Mouse (Mus musculus): ENCODE measurements around the gene Pxmp4. TPM values are rescaled to one million over a fixed set of nuclear protein-coding genes. Genes with fewer than 3 reads are reported as not detected.

Gene Pxmp4
- polyA plus RNA-seq, 1 experiment from 2014 or later = 18.5 TPM

DNA sequence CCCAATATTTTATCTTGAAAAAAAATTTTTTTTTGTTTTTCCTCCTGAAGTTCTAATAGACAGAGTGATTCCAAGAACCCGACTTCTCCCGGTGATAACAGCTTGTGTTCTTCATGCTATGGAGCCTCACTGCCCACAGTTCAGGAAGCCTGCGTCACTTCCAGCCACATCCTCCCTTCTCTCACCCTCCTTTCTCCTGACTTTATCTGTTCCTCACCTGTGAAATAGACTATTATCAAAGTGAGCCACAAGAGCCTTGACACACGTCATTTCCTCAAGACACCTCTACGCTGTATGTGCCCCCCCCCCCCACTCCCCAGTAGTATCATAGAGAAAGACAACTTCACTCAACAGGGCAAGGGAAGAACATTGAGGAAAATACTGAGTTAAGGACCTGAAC, 12.2 kb upstream of the Pxmp4 start:
- Histone ChIP-seq H3K4me2 (replicated peaks) (no peak overlapping the region), H3K4me1 (replicated peaks; ENCODE audit: control insufficient read depth, insufficient read depth, low read length) (peaks cover 15% of the 10 kb centered on the region), H3K27ac (no peak overlapping the region), H3K4me3 (replicated peaks; ENCODE audit: low read length) (no peak overlapping the region), H3K27me3 (ENCODE audit: control insufficient read depth, insufficient read depth, low read length) (no peaks in the 10 kb centered on the region), H3K9me3 (ENCODE audit: control insufficient read depth, low read length) (no peaks in the 10 kb centered on the region), H3K36me3 (replicated peaks; ENCODE audit: control insufficient read depth, insufficient read depth) (peaks cover 9% of the 10 kb centered on the region; the same call in 1 of the 2 replicates), H3K9ac (no peak overlapping the region)
- DNase-seq (ENCODE audit: low spot score) (no peak), ATAC-seq (ENCODE audit: low FRiP score) (no peak)
- 93% methylated on average over 5 of the region's 5 CpGs for WGBS

DNA sequence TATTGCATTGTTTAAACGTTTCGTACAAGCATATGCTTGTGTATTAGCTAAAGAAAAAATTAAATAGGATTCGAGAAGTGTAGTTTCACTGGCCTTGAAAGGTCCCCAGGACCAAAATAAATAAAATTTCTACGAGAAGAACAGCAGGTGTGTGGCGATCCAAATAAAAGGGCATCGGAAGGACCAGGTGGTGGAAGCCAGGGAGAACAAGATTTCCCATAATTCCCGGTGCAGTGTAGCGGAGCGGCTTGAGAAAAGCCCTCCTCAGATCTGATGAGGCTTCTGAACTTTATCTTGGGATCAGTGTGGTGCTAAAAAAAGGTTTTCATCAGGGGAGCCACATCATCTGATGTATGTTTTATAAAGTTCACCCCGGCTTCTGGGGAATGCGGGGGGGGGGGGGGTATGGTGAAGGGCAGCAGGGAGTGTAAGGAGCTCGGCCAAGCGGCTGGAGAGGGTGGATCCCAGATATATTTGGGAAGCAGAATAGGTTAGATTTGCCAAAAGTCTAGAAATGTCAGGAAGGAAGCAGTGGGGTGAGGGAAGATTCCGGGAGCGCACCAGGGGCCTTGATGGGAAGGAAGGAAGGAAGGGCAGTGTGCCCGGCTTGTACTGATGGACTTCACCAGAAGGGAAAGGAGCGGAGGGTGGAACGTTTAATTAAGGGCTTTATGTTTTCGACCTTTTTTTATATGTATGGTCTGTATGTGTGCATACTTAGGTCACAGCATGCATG, 11.5 kb upstream of the Pxmp4 start:
- Histone ChIP-seq H3K4me1 (replicated peaks; ENCODE audit: control insufficient read depth, insufficient read depth, low read length) (peaks cover 15% of the 10 kb centered on the region), H3K4me3 (replicated peaks; ENCODE audit: low read length) (no peak overlapping the region), H3K4me2 (replicated peaks) (peak overlapping the region; percentile 91), H3K27me3 (ENCODE audit: control insufficient read depth, insufficient read depth, low read length) (no peaks in the 10 kb centered on the region), H3K9me3 (ENCODE audit: control insufficient read depth, low read length) (no peaks in the 10 kb centered on the region), H3K9ac (peak overlapping the region; percentile 91; the same call in 1 of the 2 replicates), H3K27ac (peak overlapping the region; percentile 99; the same call in 1 of the 2 replicates), H3K36me3 (replicated peaks; ENCODE audit: control insufficient read depth, insufficient read depth) (peaks cover 9% of the 10 kb centered on the region; the same call in 1 of the 2 replicates)
- no peak for ATAC-seq (ENCODE audit: low FRiP score)
- 70% methylated on average over 19 of the region's 19 CpGs for WGBS
- no peak for DNase-seq (ENCODE audit: low spot score)

DNA sequence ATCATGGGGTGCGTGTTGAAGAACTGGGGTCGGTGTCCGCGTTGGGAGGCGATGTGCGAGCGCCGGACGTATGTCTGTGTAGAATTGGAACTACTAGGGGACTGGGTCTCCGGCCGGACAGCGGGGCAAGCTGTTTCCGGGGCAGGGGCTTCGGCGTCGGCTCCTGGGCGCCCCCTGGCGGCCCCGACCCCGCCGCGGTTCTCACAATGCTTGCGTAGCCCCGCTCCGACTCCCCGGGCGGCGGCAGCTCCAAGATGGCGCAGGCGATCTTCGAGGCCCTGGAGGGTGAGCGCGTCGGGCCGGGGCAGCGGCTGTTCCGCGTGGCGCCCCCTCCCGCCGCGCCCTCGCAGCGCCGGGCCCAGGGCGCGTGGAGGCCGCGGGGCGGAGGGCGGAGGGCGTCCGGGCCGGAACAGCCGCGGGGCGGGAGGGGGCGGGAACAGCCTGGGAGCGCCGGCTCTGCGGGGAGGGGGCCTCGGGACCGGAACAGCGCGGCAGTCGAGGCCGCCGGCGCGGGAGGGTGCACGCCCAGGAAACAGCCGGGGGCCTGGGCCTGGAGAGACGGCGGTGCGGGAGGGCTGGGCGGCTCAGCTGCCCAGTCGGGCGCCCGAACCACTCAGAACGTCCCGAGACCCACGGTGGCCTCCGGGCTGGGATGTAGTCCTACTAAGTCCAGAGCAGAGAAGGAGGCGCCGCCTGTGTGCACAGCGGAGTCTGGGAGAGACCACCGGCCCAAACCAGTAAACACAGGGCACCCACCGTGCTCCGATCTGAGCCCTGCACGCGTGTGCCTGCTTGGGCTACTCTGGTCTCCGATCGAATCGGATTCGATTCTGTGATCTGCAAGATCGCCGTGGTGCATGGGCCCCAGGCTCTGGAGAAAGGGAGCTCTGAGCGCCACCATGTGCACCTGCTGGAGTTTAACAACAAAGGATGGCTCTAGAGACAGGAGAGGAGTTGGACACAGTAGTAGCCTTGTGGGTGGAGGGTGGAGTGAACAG, 9.9 kb upstream of the Pxmp4 start, which contains the start of the genes Zfp341 and 4930519P11Rik:
Gene Zfp341, plus strand, starts transcription at position 180 of the 998 bp plus-strand sequence.
Gene 4930519P11Rik, minus strand, starts transcription at position 320 of the 998 bp plus-strand sequence.
- Histone ChIP-seq H3K4me2 (replicated peaks) (peak within 1 kb of the TSS; percentile 91), H3K27me3 (ENCODE audit: control insufficient read depth, insufficient read depth, low read length) (no peaks in the 10 kb centered on the region), H3K4me1 (replicated peaks; ENCODE audit: control insufficient read depth, insufficient read depth, low read length) (peaks cover 15% of the 10 kb centered on the region), H3K4me3 (replicated peaks; ENCODE audit: low read length) (peak within 1 kb of the TSS; percentile 60), H3K36me3 (replicated peaks; ENCODE audit: control insufficient read depth, insufficient read depth) (peaks cover 2% of the 10 kb centered on the region; the same call in 1 of the 2 replicates), H3K9ac (peak within 1 kb of the TSS; percentile 91), H3K27ac (peak within 1 kb of the TSS; percentile 99), H3K9me3 (ENCODE audit: control insufficient read depth, low read length) (no peaks in the 10 kb centered on the region)
- DNase-seq (ENCODE audit: low spot score) (peak; percentile 94), ATAC-seq (ENCODE audit: low FRiP score) (peak; percentile 93)
- WGBS = under 1% methylated on average over 75 of the region's 98 CpGs

DNA sequence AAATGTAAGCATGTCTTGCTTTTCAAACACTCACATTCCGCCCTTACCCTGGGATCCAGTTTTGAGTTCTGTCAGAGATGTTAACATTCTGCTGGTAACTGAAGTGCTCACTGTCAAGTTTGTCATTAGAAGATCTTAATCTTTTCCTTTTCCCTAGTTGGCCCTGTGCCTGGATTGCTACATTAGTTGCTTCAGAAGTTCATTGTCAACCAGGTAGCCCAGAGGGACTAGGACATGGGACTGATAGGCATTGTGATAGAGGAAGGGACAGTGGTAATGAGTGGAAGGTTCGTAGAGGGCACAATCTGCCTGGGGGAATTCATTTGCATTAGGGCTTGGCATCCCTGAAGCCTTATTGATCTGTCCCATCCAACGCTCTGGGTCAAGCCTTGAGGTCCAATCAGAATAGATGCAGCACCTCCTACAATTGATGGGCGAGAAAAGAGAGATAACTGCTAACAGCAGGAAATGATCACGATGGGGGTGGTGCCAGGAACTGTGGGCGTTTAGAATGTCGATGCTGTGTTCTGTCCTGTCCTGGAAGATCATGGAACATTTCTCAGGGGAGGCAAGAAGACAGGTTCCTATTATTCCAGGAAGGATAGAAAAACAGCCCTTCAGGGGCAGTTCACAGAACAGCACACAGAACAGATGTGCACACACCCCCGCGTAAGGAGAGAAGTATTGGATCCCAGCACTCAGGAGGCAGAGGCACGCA, 5.7 kb upstream of the Pxmp4 start:
- 67% methylated on average over 10 of the region's 10 CpGs for WGBS
- Histone ChIP-seq H3K27me3 (ENCODE audit: control insufficient read depth, insufficient read depth, low read length) (no peaks in the 10 kb centered on the region), H3K9ac (no peak overlapping the region), H3K36me3 (replicated peaks; ENCODE audit: control insufficient read depth, insufficient read depth) (no peaks in the 10 kb centered on the region), H3K9me3 (ENCODE audit: control insufficient read depth, low read length) (no peaks in the 10 kb centered on the region), H3K4me1 (replicated peaks; ENCODE audit: control insufficient read depth, insufficient read depth, low read length) (peaks cover 6% of the 10 kb centered on the region), H3K4me2 (replicated peaks) (no peak overlapping the region), H3K4me3 (replicated peaks; ENCODE audit: low read length) (no peak overlapping the region), H3K27ac (no peak overlapping the region)
- no peak for DNase-seq (ENCODE audit: low spot score)
- ATAC-seq (ENCODE audit: low FRiP score) = no peak

DNA sequence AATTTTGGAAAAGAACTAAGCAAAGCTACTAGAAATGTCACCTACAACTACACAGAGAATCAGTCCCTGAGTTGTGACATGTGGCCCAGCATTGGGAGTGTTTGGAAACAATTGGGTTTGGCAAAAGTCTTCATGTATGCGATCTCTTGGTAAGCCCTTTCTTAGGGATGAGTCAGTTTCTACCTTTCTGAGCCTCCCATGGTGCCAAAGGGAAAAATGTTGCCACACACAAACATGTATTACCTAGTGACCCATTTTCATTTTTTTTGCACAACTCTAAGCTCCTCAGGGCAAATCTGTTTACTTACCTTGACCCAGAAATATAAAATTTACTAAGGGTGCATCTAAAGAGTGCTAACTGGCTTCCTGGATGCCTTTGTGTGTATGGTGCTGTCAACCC, 3.5 kb upstream of the Pxmp4 start:
- no peak overlapping the region for H3K27ac ChIP-seq
- no peaks in the 10 kb centered on the region for H3K27me3 ChIP-seq (ENCODE audit: control insufficient read depth, insufficient read depth, low read length)
- H3K9ac ChIP-seq = no peak overlapping the region
- ATAC-seq (ENCODE audit: low FRiP score) (no peak), DNase-seq (ENCODE audit: low spot score) (no peak)
- H3K4me3 ChIP-seq (replicated peaks; ENCODE audit: low read length) = no peak overlapping the region
- H3K9me3 ChIP-seq (ENCODE audit: control insufficient read depth, low read length) = no peaks in the 10 kb centered on the region
- H3K36me3 ChIP-seq (replicated peaks; ENCODE audit: control insufficient read depth, insufficient read depth) = no peaks in the 10 kb centered on the region
- H3K4me2 ChIP-seq (replicated peaks) = no peak overlapping the region
- 0 out of 2 replicates have a peak, but pooled peaks cover 7% of the 10 kb centered on the region for H3K4me1 ChIP-seq (replicated peaks; ENCODE audit: control insufficient read depth, insufficient read depth, low read length)
- 88% methylated on average over 1 of the region's 1 CpGs for WGBS

DNA sequence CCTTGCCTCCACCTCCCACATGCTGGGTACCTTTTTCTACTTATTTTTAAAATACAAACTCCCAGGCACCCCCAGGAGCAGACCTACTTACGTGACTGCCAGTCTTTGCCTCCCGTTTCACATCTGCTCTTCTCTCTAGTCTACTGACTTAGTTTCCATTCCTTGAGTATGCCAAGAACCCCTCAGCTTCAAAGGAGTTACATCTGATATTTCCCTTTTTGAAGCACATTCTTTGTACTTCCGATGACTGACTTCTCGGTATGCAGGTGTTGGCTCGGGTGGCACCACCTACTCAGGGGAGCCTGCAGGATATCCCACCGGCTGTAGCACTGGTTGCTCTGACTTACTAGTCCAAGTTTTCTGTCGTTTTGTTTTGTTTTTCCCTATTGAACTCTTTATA, 648 bp upstream of the Pxmp4 start:
- WGBS = 41% methylated on average over 7 of the region's 7 CpGs
- ATAC-seq (ENCODE audit: low FRiP score) (no peak), DNase-seq (ENCODE audit: low spot score) (no peak)
- H3K27ac ChIP-seq = no peak overlapping the region; the same call in 1 of the 2 replicates
- H3K9ac ChIP-seq = no peak overlapping the region
- no peaks in the 10 kb centered on the region for H3K27me3 ChIP-seq (ENCODE audit: control insufficient read depth, insufficient read depth, low read length)
- H3K9me3 ChIP-seq (ENCODE audit: control insufficient read depth, low read length) = no peaks in the 10 kb centered on the region
- peak overlapping the region; percentile 63 for H3K4me2 ChIP-seq (replicated peaks)
- H3K4me1 ChIP-seq (replicated peaks; ENCODE audit: control insufficient read depth, insufficient read depth, low read length) = 0 out of 2 replicates have a peak, but pooled peaks cover 7% of the 10 kb centered on the region
- H3K4me3 ChIP-seq (replicated peaks; ENCODE audit: low read length) = peak overlapping the region; percentile 57
- H3K36me3 ChIP-seq (replicated peaks; ENCODE audit: control insufficient read depth, insufficient read depth) = no peaks in the 10 kb centered on the region

DNA sequence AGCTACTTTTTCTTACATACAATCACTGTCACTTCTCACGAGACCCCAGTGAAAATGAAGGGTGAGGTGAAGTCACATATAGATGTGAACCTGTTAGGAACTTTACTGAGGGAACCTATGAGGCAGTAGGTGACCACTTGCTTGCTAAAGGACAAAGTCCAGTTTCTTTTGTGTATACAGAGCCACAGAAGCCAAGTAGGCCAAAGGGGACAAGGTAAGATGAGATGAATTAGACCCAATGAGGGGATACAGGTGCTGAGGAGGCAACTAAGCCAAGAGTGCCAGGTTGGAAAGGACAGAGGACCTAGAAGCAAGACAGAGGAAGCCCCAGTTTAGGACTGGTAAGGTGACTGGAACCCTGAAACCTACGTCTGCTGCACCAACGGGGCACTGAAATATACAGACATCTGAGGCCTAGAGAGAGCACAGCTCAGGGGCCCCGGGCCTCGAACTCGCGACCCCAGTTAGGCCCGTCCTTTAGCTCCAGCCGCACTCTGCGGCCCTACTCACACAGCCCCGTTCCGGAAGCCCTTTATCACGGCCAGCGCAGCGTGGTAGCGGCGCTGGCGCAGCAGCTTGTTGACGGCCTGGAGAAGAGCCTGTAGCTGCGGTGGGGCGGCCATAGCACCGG, 386 bp downstream of the Pxmp4 start:
- Histone ChIP-seq H3K27ac (peak overlapping the region; percentile 27; the same call in 1 of the 2 replicates), H3K27me3 (ENCODE audit: control insufficient read depth, insufficient read depth, low read length) (no peaks in the 10 kb centered on the region), H3K36me3 (replicated peaks; ENCODE audit: control insufficient read depth, insufficient read depth) (no peaks in the 10 kb centered on the region), H3K4me1 (replicated peaks; ENCODE audit: control insufficient read depth, insufficient read depth, low read length) (0 out of 2 replicates have a peak, but pooled peaks cover 7% of the 10 kb centered on the region), H3K9me3 (ENCODE audit: control insufficient read depth, low read length) (no peaks in the 10 kb centered on the region), H3K9ac (peak overlapping the region; percentile 71), H3K4me3 (replicated peaks; ENCODE audit: low read length) (peak overlapping the region; percentile 57), H3K4me2 (replicated peaks) (peak overlapping the region; percentile 63)
- ATAC-seq (ENCODE audit: low FRiP score) (peak; percentile 65; the same call in 1 of the 2 replicates), DNase-seq (ENCODE audit: low spot score) (no peak)
- WGBS = 20% methylated on average over 22 of the region's 22 CpGs

DNA sequence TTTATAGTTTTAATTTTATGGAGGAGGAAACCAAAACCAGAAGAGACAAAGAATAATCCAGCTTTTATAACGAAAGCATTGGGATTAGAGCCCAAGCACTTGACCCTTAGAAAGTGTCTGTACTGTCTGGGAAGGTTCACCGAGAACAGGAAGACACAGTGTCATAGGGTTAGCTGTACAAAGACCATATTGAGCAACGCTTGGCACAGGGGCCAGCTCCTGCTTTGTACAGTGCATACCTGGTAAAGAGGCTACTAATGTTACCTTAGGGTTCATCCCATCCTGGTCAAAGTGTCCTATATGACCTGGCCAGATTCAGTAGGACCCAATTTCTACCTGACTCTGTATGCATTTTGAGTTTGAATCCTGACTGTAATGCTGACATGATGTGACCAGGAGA, 2.2 kb downstream of the Pxmp4 start:
- ATAC-seq (ENCODE audit: low FRiP score) = no peak
- WGBS = 68% methylated on average over 3 of the region's 3 CpGs
- no peaks in the 10 kb centered on the region for H3K9me3 ChIP-seq (ENCODE audit: control insufficient read depth, low read length)
- no peaks in the 10 kb centered on the region for H3K36me3 ChIP-seq (replicated peaks; ENCODE audit: control insufficient read depth, insufficient read depth)
- no peak overlapping the region for H3K9ac ChIP-seq
- no peak for DNase-seq (ENCODE audit: low spot score)
- H3K27me3 ChIP-seq (ENCODE audit: control insufficient read depth, insufficient read depth, low read length) = no peaks in the 10 kb centered on the region
- no peak overlapping the region for H3K4me2 ChIP-seq (replicated peaks)
- H3K4me3 ChIP-seq (replicated peaks; ENCODE audit: low read length) = no peak overlapping the region
- no peak overlapping the region for H3K27ac ChIP-seq
- H3K4me1 ChIP-seq (replicated peaks; ENCODE audit: control insufficient read depth, insufficient read depth, low read length) = 0 out of 2 replicates have a peak, but pooled peaks cover 7% of the 10 kb centered on the region

Data from hindbrain, embryonic 14.5 days (tissue).